Mouse (Mus musculus) ES-E14 (cell line): ENCODE data around the gene Ffar1.
"Not testable (repeated sequence)": the region's sequence is repeated elsewhere in the genome, so short reads cannot be mapped to it uniquely, and the experiment has no call there.

ENCODE experiments used
- HCFC1 ChIP-seq: IDR thresholded peaks from 2 replicates; pipeline ENCODE4 v1.6.1; 2012; ENCODE audit warnings: low read length, inconsistent platforms, borderline replicate concordance; ENCODE audit not compliant: insufficient read depth
- MAFK ChIP-seq: IDR thresholded peaks from 2 replicates; pipeline ENCODE4 v1.6.1; 2014; ENCODE audit warnings: mild to moderate bottlenecking, low read depth, low read length, inconsistent platforms; ENCODE audit not compliant: insufficient read depth
- ZC3H11A ChIP-seq: IDR thresholded peaks from 2 replicates; pipeline ENCODE4 v1.6.1; 2012; ENCODE audit warnings: low read depth, mild to moderate bottlenecking, inconsistent platforms, low read length, borderline replicate concordance
- ZNF384 ChIP-seq: IDR thresholded peaks from 2 replicates; pipeline ENCODE4 v1.6.1; 2012; ENCODE audit warnings: low read depth, low read length, inconsistent platforms

DNA sequence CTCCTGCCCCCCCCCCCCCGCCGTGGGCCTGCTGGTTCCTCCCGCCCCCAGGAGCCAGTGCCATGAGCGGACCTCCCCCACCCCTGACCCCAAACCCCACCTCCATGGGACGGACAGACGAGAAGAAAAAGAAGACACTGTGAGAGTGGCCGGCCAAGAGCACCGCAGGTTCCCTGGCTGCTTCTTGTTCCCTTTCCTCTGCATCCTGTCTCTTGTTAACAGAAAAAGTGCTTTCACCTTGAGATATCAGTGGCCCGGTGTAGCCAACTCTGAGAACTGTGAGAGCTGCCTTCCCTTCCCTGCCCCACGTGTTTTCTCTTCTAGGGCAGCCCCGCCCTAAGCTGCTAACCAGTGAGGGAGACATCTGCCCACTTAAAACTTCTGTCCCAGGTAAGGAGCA is 28.7 kb downstream of the Ffar1 start:
- not testable (repeated sequence) for TF ChIP-seq HCFC1, MAFK, ZNF384, ZC3H11A
